Mouse (Mus musculus) liver, embryonic 15.5 days (tissue): Measurements from ENCODE around the gene Padi4. TPM values are rescaled to one million over a fixed set of nuclear protein-coding genes. Genes with fewer than 3 reads are reported as not detected.

Experiments used
- ATAC-seq: fragments of 200-750 bp; cut with Nextera tagmentation; 2 replicates; pipeline ENCODE4 v1.8.0; 2017; ENCODE audit warnings: moderate number of reproducible peaks, mild to moderate bottlenecking, moderate library complexity; ENCODE audit not compliant: insufficient read depth
- H3K27ac ChIP-seq: fragments of 300-500 bp; sonication (generic); replicated peaks from 2 replicates; pipeline ENCODE4 v1.5.1; 2015; ENCODE audit warnings: mild to moderate bottlenecking, inconsistent platforms
- H3K27me3 ChIP-seq: fragments of 300-500 bp; sonication (generic); 2 replicates; pipeline ENCODE4 v1.6.1; 2015; ENCODE audit warnings: mild to moderate bottlenecking, inconsistent platforms
- H3K36me3 ChIP-seq: fragments of 300-500 bp; sonication (generic); replicated peaks from 2 replicates; pipeline ENCODE4 v1.6.1; 2015; ENCODE audit warnings: moderate library complexity, mild to moderate bottlenecking, inconsistent platforms
- H3K4me1 ChIP-seq: fragments of 300-500 bp; sonication (generic); replicated peaks from 2 replicates; pipeline ENCODE4 v1.6.1; 2015; ENCODE audit warnings: inconsistent platforms
- H3K4me2 ChIP-seq: fragments of 300-500 bp; sonication (generic); 2 replicates; pipeline ENCODE4 v1.6.1; 2015; ENCODE audit warnings: moderate library complexity, mild to moderate bottlenecking, inconsistent platforms
- H3K4me3 ChIP-seq: fragments of 300-500 bp; sonication (generic); replicated peaks from 2 replicates; pipeline ENCODE4 v1.5.1; 2015; ENCODE audit warnings: mild to moderate bottlenecking, inconsistent platforms
- H3K9ac ChIP-seq: fragments of 300-500 bp; sonication (generic); 2 replicates; pipeline ENCODE4 v1.6.1; 2015; ENCODE audit warnings: moderate library complexity, mild to moderate bottlenecking, inconsistent platforms
- H3K9me3 ChIP-seq: fragments of 300-500 bp; sonication (generic); replicated peaks from 2 replicates; pipeline ENCODE4 v1.6.1; 2016; ENCODE audit warnings: inconsistent platforms
- WGBS: fragments of 180-500 bp; shearing (Covaris S2); methylation state at CpG from one replicate; pipeline ENCODE4 v1.1.7; 2015; ENCODE audit warnings: mixed read lengths; ENCODE audit not compliant: insufficient replicate concordance; 5-methylcytosine and 5-hydroxymethylcytosine counted together
- polyA plus RNA-seq: library from polyadenylated mRNA; unstranded; fragments of >200 nt; fragmentation: Nextera tagmentation; extraction: Ambion mirVana; gene quantifications from 2 replicates; pipeline ENCODE4 v1.2.1, GENCODE M21; 2015

The Padi4 gene
- polyA plus RNA-seq, 1 experiment from 2014 or later = 2.8 TPM

- 62% methylated on average over 16 of the region's 16 CpGs for WGBS
- H3K4me2 ChIP-seq = no peak within 1 kb of the TSS
Measured at GRCm38 (mm10) chr4:140810458-140811260, 36.6 kb upstream of the Padi4 start, which contains the start of gene Padi3. TSS of gene Padi3 (minus strand) at chr4:140810648.

GRCm38 (mm10) chr4:140809118-140809517 lies 35.1 kb upstream of the Padi4 start:
- Histone ChIP-seq H3K36me3 (no peaks in the 10 kb centered on the region), H3K9ac (no peak overlapping the region), H3K9me3 (no peaks in the 10 kb centered on the region), H3K4me1 (peaks cover 49% of the 10 kb centered on the region), H3K4me2 (no peak overlapping the region), H3K4me3 (no peak overlapping the region), H3K27me3 (peaks cover 57% of the 10 kb centered on the region), H3K27ac (no peak overlapping the region)
- no peak for ATAC-seq
- WGBS = 15% methylated on average over 8 of the region's 8 CpGs

More at GRCm38 (mm10) chr4:140810458-140811260, 36.6 kb upstream of the Padi4 start, which contains the start of gene Padi3:
- no peaks in the 10 kb centered on the region for H3K9me3 ChIP-seq
- peaks cover 57% of the 10 kb centered on the region for H3K27me3 ChIP-seq
- no peak within 1 kb of the TSS for H3K9ac ChIP-seq
- no peaks in the 10 kb centered on the region for H3K36me3 ChIP-seq
- no peak for ATAC-seq
- no peak within 1 kb of the TSS for H3K27ac ChIP-seq
- peaks cover 65% of the 10 kb centered on the region for H3K4me1 ChIP-seq
- no peak within 1 kb of the TSS for H3K4me3 ChIP-seq

- ATAC-seq = no peak
- 72% methylated on average over 9 of the region's 9 CpGs for WGBS
- no peak overlapping the region for H3K9ac ChIP-seq
- H3K4me3 ChIP-seq = no peak overlapping the region
- no peak overlapping the region for H3K4me2 ChIP-seq
- H3K4me1 ChIP-seq = peaks cover 11% of the 10 kb centered on the region
- peaks cover 38% of the 10 kb centered on the region for H3K27me3 ChIP-seq
- no peak overlapping the region for H3K27ac ChIP-seq
- no peaks in the 10 kb centered on the region for H3K36me3 ChIP-seq
- no peaks in the 10 kb centered on the region for H3K9me3 ChIP-seq
Measured at GRCm38 (mm10) chr4:140804601-140805000, 30.6 kb upstream of the Padi4 start.

- Histone ChIP-seq H3K9ac (no peak overlapping the region), H3K9me3 (no peaks in the 10 kb centered on the region), H3K4me1 (no peaks in the 10 kb centered on the region), H3K27me3 (peaks cover 25% of the 10 kb centered on the region), H3K27ac (no peak overlapping the region), H3K4me3 (no peak overlapping the region), H3K4me2 (no peak overlapping the region), H3K36me3 (no peaks in the 10 kb centered on the region)
- no peak for ATAC-seq
- 49% methylated on average over 3 of the region's 3 CpGs for WGBS
Measured at GRCm38 (mm10) chr4:140801364-140801763, 27.3 kb upstream of the Padi4 start.

GRCm38 (mm10) chr4:140796786-140797185 lies 22.8 kb upstream of the Padi4 start:
- Histone ChIP-seq H3K4me2 (no peak overlapping the region), H3K4me3 (no peak overlapping the region), H3K9me3 (no peaks in the 10 kb centered on the region), H3K4me1 (no peaks in the 10 kb centered on the region), H3K27ac (no peak overlapping the region), H3K9ac (no peak overlapping the region), H3K36me3 (no peaks in the 10 kb centered on the region), H3K27me3 (peaks cover 10% of the 10 kb centered on the region; the same call in 1 of the 2 replicates)
- ATAC-seq = no peak
- 53% methylated on average over 3 of the region's 3 CpGs for WGBS

GRCm38 (mm10) chr4:140794678-140795077 lies 20.6 kb upstream of the Padi4 start:
- no peak overlapping the region for H3K9ac ChIP-seq
- H3K27me3 ChIP-seq = 0 out of 2 replicates have a peak, but pooled peaks cover 10% of the 10 kb centered on the region
- no peaks in the 10 kb centered on the region for H3K36me3 ChIP-seq
- ATAC-seq = no peak
- H3K4me3 ChIP-seq = no peak overlapping the region
- no peak overlapping the region for H3K4me2 ChIP-seq
- no peaks in the 10 kb centered on the region for H3K9me3 ChIP-seq
- 70% methylated on average over 9 of the region's 9 CpGs for WGBS
- H3K4me1 ChIP-seq = peaks cover 10% of the 10 kb centered on the region; the same call in 1 of the 2 replicates
- H3K27ac ChIP-seq = no peak overlapping the region

GRCm38 (mm10) chr4:140793795-140794194 lies 19.8 kb upstream of the Padi4 start:
- Histone ChIP-seq H3K4me1 (peaks cover 12% of the 10 kb centered on the region; the same call in 1 of the 2 replicates), H3K4me2 (no peak overlapping the region), H3K27me3 (0 out of 2 replicates have a peak, but pooled peaks cover 7% of the 10 kb centered on the region), H3K4me3 (no peak overlapping the region), H3K9ac (no peak overlapping the region), H3K27ac (no peak overlapping the region), H3K36me3 (no peaks in the 10 kb centered on the region), H3K9me3 (no peaks in the 10 kb centered on the region)
- WGBS = 59% methylated on average over 9 of the region's 9 CpGs
- no peak for ATAC-seq

- peaks cover 12% of the 10 kb centered on the region; the same call in 1 of the 2 replicates for H3K4me1 ChIP-seq
- H3K4me2 ChIP-seq = no peak overlapping the region
- H3K9ac ChIP-seq = no peak overlapping the region
- 53% methylated on average over 7 of the region's 7 CpGs for WGBS
- no peak overlapping the region for H3K4me3 ChIP-seq
- no peaks in the 10 kb centered on the region for H3K9me3 ChIP-seq
- H3K36me3 ChIP-seq = no peaks in the 10 kb centered on the region
- H3K27me3 ChIP-seq = no peaks in the 10 kb centered on the region
- H3K27ac ChIP-seq = no peak overlapping the region
- no peak for ATAC-seq
Measured at GRCm38 (mm10) chr4:140792584-140792983, 18.5 kb upstream of the Padi4 start.

GRCm38 (mm10) chr4:140791071-140791470 lies 17.0 kb upstream of the Padi4 start:
- peaks cover 12% of the 10 kb centered on the region; the same call in 1 of the 2 replicates for H3K4me1 ChIP-seq
- no peak overlapping the region for H3K27ac ChIP-seq
- WGBS = 61% methylated on average over 16 of the region's 16 CpGs
- no peak overlapping the region for H3K9ac ChIP-seq
- no peak overlapping the region for H3K4me3 ChIP-seq
- ATAC-seq = no peak
- H3K4me2 ChIP-seq = no peak overlapping the region
- H3K9me3 ChIP-seq = no peaks in the 10 kb centered on the region
- H3K27me3 ChIP-seq = no peaks in the 10 kb centered on the region
- H3K36me3 ChIP-seq = no peaks in the 10 kb centered on the region

GRCm38 (mm10) chr4:140789983-140790382 lies 15.9 kb upstream of the Padi4 start:
- no peak overlapping the region for H3K9ac ChIP-seq
- no peaks in the 10 kb centered on the region for H3K27me3 ChIP-seq
- no peaks in the 10 kb centered on the region for H3K9me3 ChIP-seq
- 71% methylated on average over 4 of the region's 4 CpGs for WGBS
- peaks cover 12% of the 10 kb centered on the region; the same call in 1 of the 2 replicates for H3K4me1 ChIP-seq
- no peak overlapping the region for H3K4me2 ChIP-seq
- H3K36me3 ChIP-seq = no peaks in the 10 kb centered on the region
- ATAC-seq = no peak
- H3K27ac ChIP-seq = no peak overlapping the region
- no peak overlapping the region for H3K4me3 ChIP-seq

GRCm38 (mm10) chr4:140788983-140789382 lies 14.9 kb upstream of the Padi4 start:
- no peaks in the 10 kb centered on the region for H3K27me3 ChIP-seq
- H3K27ac ChIP-seq = no peak overlapping the region
- H3K36me3 ChIP-seq = no peaks in the 10 kb centered on the region
- H3K9ac ChIP-seq = no peak overlapping the region
- no peak overlapping the region for H3K4me3 ChIP-seq
- H3K4me2 ChIP-seq = no peak overlapping the region
- peaks cover 12% of the 10 kb centered on the region; the same call in 1 of the 2 replicates for H3K4me1 ChIP-seq
- no peaks in the 10 kb centered on the region for H3K9me3 ChIP-seq
- ATAC-seq = 0 out of 2 replicates have a peak, but pooled peaks have one; percentile 6
- 45% methylated on average over 6 of the region's 6 CpGs for WGBS
